Mouse (Mus musculus) midbrain, embryonic 14.5 days (tissue): ENCODE measurements at regions not wholly inside any gene's neighbourhood (a gene's known extent, or its start where the extent isn't known, plus 50 kb on each side); places are given as distances from the start of the nearest gene placed in this dataset.

Source experiments
- ATAC-seq: fragments of 200-750 bp; cut with Nextera tagmentation; 2 replicates; pipeline ENCODE4 v1.8.0; 2017; ENCODE audit warnings: moderate number of reproducible peaks, moderate library complexity; ENCODE audit not compliant: low FRiP score, low TSS enrichment
- DNase-seq: peaks from one replicate; pipeline ENCODE4 v3.0.0-alpha.2; 2015
- H3K27ac ChIP-seq: fragments of 300-500 bp; sonication (generic); replicated peaks from 2 replicates; pipeline ENCODE4 v1.5.1; 2014; ENCODE audit warnings: mild to moderate bottlenecking, low read depth, low read length, moderate library complexity
- H3K27me3 ChIP-seq: fragments of 300-500 bp; sonication (generic); 2 replicates; pipeline ENCODE4 v1.6.1; 2014; ENCODE audit warnings: low read length, control low read depth, mixed read lengths; ENCODE audit not compliant: control insufficient read depth, insufficient read depth
- H3K36me3 ChIP-seq: fragments of 300-500 bp; sonication (generic); 2 replicates; pipeline ENCODE4 v1.6.1; 2014; ENCODE audit warnings: low read length, control low read depth; ENCODE audit not compliant: control insufficient read depth, insufficient read depth
- H3K4me1 ChIP-seq: fragments of 300-500 bp; sonication (generic); 2 replicates; pipeline ENCODE4 v1.6.1; 2014; ENCODE audit warnings: mild to moderate bottlenecking, antibody characterized with exemption, low read length, control low read depth; ENCODE audit not compliant: control insufficient read depth, insufficient read depth
- H3K4me2 ChIP-seq: fragments of 300-500 bp; sonication (generic); 2 replicates; pipeline ENCODE4 v1.6.1; 2014; ENCODE audit warnings: mild to moderate bottlenecking, low read length, moderate library complexity
- H3K4me3 ChIP-seq: fragments of 300-500 bp; sonication (generic); replicated peaks from 2 replicates; pipeline ENCODE4 v1.5.1; 2014; ENCODE audit warnings: low read depth, low read length
- H3K9ac ChIP-seq: fragments of 300-500 bp; sonication (generic); replicated peaks from 2 replicates; pipeline ENCODE4 v1.6.1; 2014; ENCODE audit warnings: mild to moderate bottlenecking, low read length, moderate library complexity
- H3K9me3 ChIP-seq: fragments of 300-500 bp; sonication (generic); 2 replicates; pipeline ENCODE4 v1.6.1; 2016; ENCODE audit warnings: low read length, control low read depth, mixed read lengths; ENCODE audit not compliant: control insufficient read depth
- WGBS: fragments of 180-500 bp; shearing (Covaris S2); extraction: QIAGEN DNeasy Blood & Tissue Kit; methylation state at CpG from one replicate; pipeline ENCODE4 v1.1.7; 2014; 5-methylcytosine and 5-hydroxymethylcytosine counted together

DNA sequence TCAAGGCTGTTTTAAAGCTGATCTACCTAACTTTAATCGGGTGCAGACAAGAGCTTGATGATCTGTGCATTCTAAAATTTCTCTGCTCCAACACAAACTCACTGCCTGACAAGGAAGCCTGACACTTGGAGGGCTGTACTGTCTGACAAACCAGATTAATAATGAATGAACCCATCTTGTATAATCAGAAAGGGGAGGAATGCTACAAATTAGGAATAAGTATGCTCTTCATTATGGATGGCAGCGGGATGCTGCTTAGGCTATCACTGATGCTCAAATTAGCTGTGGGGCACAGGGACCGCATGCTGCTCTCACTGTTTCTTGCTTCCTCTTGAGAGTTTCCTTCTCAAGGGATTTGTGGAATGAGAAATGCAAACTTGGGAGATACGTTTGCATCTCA is 213.8 kb upstream of the Veph1 start:
- H3K4me3 ChIP-seq: no peak overlapping the region
- peaks cover 8% of the 10 kb centered on the region; the same call in 1 of the 2 replicates for H3K4me1 ChIP-seq
- no peaks in the 10 kb centered on the region for H3K9me3 ChIP-seq
- H3K4me2 ChIP-seq: no peak overlapping the region
- H3K36me3 ChIP-seq: no peaks in the 10 kb centered on the region
- no peak overlapping the region for H3K9ac ChIP-seq
- no peak overlapping the region for H3K27ac ChIP-seq
- WGBS: 58% methylated on average over 4 of the region's 4 CpGs
- ATAC-seq (no peak), DNase-seq (no peak)
- no peaks in the 10 kb centered on the region for H3K27me3 ChIP-seq

DNA sequence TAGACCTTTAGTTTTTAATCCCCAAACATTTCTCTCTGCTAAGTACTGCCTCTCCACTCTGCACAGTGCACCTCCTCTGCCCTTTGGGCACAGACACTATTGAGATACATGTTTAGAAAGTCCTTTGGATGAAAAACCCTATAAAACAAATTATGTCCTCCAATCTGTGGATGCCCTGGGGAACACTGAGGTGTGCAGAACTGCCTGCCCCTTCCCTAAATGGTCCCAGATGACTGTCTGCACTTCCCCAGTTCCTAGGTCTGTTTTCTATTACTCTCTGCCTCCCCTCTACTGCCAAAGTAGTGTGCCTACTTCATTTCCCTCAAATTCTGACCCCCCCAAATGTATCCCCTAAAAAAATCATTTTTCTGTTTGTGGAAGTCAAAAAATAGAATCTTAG is 209.5 kb upstream of the Veph1 start:
- H3K4me1 ChIP-seq: peaks cover 8% of the 10 kb centered on the region; the same call in 1 of the 2 replicates
- H3K27ac ChIP-seq: no peak overlapping the region
- H3K4me2 ChIP-seq: no peak overlapping the region
- H3K4me3 ChIP-seq: no peak overlapping the region
- ATAC-seq (no peak), DNase-seq (no peak)
- no peaks in the 10 kb centered on the region for H3K36me3 ChIP-seq
- no peaks in the 10 kb centered on the region for H3K27me3 ChIP-seq
- H3K9me3 ChIP-seq: no peaks in the 10 kb centered on the region
- no peak overlapping the region for H3K9ac ChIP-seq

DNA sequence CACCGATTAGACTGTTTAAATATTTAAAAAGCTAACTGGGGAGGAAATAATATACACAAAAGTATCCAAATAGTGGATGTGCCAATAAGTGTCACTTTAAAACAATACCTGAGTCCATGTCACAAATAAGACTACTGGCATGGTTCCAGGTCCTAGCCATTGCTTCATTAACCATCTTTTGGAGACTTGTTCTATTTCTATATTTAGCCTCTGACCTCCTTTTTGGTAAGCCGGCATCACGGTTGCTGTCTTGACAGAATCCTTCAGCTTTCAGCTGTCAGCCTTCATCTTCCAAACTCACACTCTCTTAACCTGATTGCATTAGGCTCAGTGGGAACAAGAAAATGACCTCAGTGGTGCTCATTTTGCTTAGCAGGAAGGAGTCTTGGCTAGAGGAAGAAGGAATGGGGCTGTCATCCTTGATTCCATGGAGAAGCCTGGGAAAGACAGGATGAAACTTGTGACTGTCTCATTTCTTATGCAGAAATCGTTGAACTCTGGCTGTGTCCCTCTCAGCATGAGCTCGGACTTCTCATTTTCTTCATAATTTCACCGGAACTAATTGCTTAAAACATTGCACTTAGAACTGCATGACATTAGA is 208.9 kb upstream of the Veph1 start:
- no peak for ATAC-seq
- no peak for DNase-seq
- WGBS: 48% methylated on average over 6 of the region's 6 CpGs
- H3K27me3 ChIP-seq: no peaks in the 10 kb centered on the region
- no peak overlapping the region for H3K27ac ChIP-seq
- H3K36me3 ChIP-seq: no peaks in the 10 kb centered on the region
- H3K9me3 ChIP-seq: no peaks in the 10 kb centered on the region
- H3K4me3 ChIP-seq: no peak overlapping the region
- no peak overlapping the region for H3K9ac ChIP-seq
- no peak overlapping the region for H3K4me2 ChIP-seq
- H3K4me1 ChIP-seq: peaks cover 8% of the 10 kb centered on the region; the same call in 1 of the 2 replicates

DNA sequence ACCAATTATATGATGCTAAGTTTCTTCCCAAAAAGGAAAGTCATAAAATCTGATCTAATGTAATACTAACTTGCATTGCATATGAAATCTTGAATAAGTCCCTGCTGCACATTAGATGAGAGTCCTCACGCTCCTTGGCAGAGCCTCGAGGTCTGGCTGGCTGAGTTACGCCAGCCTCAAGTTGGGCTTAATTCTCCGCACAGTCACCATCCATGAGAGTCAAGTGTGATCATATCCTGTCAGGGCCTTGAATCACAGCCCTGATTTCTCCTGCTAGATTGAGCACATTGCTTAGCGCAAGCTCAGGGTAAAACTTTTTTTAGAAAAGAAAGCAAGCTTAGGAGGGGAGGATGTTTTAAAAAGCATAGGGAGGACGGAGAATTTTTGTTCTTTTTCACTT is 208.1 kb upstream of the Veph1 start:
- Histone ChIP-seq H3K27me3 (no peaks in the 10 kb centered on the region), H3K4me3 (no peak overlapping the region), H3K4me2 (no peak overlapping the region), H3K27ac (no peak overlapping the region), H3K9me3 (no peaks in the 10 kb centered on the region), H3K4me1 (peaks cover 8% of the 10 kb centered on the region; the same call in 1 of the 2 replicates), H3K9ac (no peak overlapping the region), H3K36me3 (no peaks in the 10 kb centered on the region)
- ATAC-seq (no peak), DNase-seq (no peak)
- WGBS: 74% methylated on average over 6 of the region's 6 CpGs

DNA sequence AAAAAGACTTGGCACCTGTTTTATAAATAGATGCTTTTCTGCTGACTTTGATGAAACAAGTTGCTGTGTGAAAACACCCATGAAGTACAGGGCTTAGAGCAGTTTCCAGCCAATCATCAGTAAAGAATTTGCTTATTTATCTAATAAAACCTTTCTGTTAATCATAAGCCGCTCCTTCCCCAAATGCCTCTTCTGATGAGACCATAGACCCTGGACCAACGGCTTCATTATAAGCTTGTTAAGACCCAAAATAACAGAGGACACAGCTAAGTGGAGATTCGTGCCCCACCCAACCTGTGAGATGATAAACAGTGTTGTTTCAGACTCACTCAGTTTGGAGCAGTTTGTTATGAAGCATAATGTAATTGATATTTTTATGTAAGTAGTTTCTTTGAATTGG is 207.0 kb upstream of the Veph1 start:
- no peak overlapping the region for H3K4me2 ChIP-seq
- DNase-seq (no peak), ATAC-seq (no peak)
- H3K27me3 ChIP-seq: no peaks in the 10 kb centered on the region
- 92% methylated on average over 3 of the region's 3 CpGs for WGBS
- no peak overlapping the region for H3K27ac ChIP-seq
- no peak overlapping the region for H3K4me3 ChIP-seq
- H3K9me3 ChIP-seq: no peaks in the 10 kb centered on the region
- H3K36me3 ChIP-seq: no peaks in the 10 kb centered on the region
- peaks cover 8% of the 10 kb centered on the region; the same call in 1 of the 2 replicates for H3K4me1 ChIP-seq
- no peak overlapping the region for H3K9ac ChIP-seq

DNA sequence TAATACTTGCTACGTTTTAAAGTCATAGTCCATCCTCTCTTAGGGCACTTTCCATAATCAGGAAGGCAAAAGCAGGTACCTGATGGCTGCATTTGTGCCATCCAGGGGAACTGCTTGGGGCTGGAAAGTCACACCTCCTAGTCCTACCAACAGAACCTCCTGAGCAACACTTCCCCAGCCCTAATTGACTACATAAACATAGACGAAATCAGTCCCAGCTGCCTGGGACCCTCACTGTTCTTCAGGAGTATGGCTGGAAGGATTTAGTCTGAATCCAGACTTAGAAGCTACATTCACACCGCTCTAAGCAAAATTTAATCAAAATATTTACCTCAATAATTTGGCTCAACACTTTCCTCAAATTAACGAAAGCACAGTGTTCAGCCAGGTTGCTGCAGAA is 205.2 kb upstream of the Veph1 start:
- no peaks in the 10 kb centered on the region for H3K36me3 ChIP-seq
- H3K27ac ChIP-seq: no peak overlapping the region
- no peaks in the 10 kb centered on the region for H3K27me3 ChIP-seq
- H3K4me3 ChIP-seq: no peak overlapping the region
- H3K9ac ChIP-seq: no peak overlapping the region
- WGBS: 86% methylated on average over 4 of the region's 4 CpGs
- ATAC-seq (no peak), DNase-seq (no peak)
- no peak overlapping the region for H3K4me2 ChIP-seq
- H3K4me1 ChIP-seq: peaks cover 8% of the 10 kb centered on the region; the same call in 1 of the 2 replicates
- H3K9me3 ChIP-seq: no peaks in the 10 kb centered on the region

DNA sequence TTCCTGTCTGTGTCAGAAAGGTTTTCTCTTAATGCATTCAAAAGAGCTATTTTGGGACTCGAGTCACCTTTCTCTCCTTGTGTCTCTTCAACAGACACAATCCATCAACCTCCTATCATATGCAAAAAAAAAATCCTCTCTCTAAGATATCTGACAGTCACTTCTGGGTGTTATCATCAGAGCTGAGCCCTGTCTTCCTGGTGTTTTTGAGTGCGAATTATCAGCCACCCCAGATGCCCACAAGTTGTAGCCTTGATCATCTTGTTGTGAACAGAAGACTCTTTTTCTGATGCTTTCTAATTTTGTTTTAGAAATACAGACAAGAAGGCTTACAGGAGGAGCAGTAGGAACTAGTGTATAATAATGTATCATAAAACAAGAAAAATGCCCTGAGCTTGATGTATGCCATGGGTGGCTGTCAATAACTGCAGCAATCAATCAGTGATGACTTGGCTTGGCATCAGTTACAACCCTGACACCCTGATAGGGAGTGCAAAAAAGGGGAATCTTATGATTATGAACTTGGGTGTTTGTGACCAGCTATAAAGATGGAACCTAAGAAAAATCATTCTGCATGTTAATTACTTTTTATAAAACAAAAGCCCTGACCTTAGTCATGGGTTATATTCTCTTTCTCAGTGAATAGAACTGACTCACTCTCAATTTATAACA is 197.9 kb upstream of the Veph1 start:
- Histone ChIP-seq H3K36me3 (no peaks in the 10 kb centered on the region), H3K9ac (no peak overlapping the region), H3K27me3 (no peaks in the 10 kb centered on the region), H3K9me3 (no peaks in the 10 kb centered on the region), H3K4me2 (no peak overlapping the region), H3K27ac (no peak overlapping the region), H3K4me3 (no peak overlapping the region), H3K4me1 (peaks cover 5% of the 10 kb centered on the region; the same call in 1 of the 2 replicates)
- DNase-seq (no peak), ATAC-seq (no peak)
- WGBS: 84% methylated on average over 2 of the region's 2 CpGs

DNA sequence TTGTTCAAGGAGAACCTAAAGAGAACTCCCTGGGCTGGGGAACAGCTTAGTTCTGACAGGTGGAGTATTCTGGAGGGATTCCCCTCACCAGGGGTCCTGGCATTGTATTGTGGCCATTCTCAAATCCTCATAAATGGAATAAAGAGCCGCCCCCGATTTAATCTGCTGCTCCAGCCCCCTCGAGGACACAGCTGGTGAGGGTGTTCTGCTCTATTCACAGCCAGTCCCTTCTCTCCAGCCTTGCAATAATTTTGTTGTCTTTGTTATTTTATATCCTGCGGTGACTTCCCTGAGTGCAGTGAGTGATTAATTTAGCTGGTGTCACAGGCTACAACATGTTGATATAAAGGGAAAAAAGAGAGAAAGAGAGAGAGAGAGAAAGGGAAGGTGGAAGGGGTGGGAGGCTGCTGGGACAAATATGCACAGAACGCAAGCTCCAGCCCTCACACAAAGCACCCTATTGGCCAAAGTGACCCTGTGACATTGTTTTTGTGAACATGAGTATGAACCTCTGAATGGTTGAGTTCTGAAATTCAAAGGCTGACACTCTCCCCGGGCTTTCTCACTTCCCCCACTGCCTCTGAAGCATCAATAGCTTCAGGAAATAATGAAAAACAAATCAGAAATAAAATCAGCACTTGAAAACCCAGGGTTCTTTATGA is 194.2 kb upstream of the Veph1 start:
- H3K4me2 ChIP-seq: no peak overlapping the region
- H3K36me3 ChIP-seq: no peaks in the 10 kb centered on the region
- no peak for ATAC-seq
- WGBS: 4% methylated on average over 6 of the region's 6 CpGs
- DNase-seq: no peak
- H3K4me1 ChIP-seq: peaks cover 5% of the 10 kb centered on the region; the same call in 1 of the 2 replicates
- no peaks in the 10 kb centered on the region for H3K27me3 ChIP-seq
- H3K9me3 ChIP-seq: no peaks in the 10 kb centered on the region
- H3K27ac ChIP-seq: no peak overlapping the region
- H3K9ac ChIP-seq: no peak overlapping the region
- no peak overlapping the region for H3K4me3 ChIP-seq

DNA sequence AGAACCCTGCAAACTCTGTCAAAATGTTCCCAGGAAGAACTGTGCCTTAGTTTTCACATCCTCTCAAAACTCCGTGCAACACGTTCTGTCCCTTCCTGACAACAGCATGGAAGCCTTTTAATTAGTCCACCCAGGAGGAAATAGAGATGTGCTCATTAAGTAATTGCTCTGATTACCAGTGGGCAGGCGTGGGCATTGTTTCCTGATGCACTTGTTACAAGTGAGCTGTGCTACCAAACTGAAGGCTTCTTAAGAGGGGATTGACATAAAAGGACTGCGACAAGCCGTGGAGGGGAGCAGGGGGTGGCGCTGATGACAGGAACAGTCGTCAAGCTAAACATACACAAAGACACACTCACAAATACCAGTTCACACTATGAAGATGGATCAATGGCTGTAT is 192.1 kb upstream of the Veph1 start:
- Histone ChIP-seq H3K4me2 (no peak overlapping the region), H3K36me3 (no peaks in the 10 kb centered on the region), H3K9ac (no peak overlapping the region), H3K9me3 (no peaks in the 10 kb centered on the region), H3K4me3 (no peak overlapping the region), H3K4me1 (peaks cover 5% of the 10 kb centered on the region; the same call in 1 of the 2 replicates), H3K27ac (no peak overlapping the region), H3K27me3 (no peaks in the 10 kb centered on the region)
- ATAC-seq (no peak), DNase-seq (no peak)
- WGBS: 31% methylated on average over 7 of the region's 7 CpGs
